Mouse (Mus musculus) CD4-positive, CD25-positive, alpha-beta regulatory T cell, adult 4 months (primary cell): ENCODE results near the gene Mrpl36. TPM values are rescaled to one million over a fixed set of nuclear protein-coding genes. Genes with fewer than 3 reads are reported as not detected.

Experiments used
- ATAC-seq: one replicate; pipeline ENCODE4 v1.8.0; 2017
- polyA plus RNA-seq, 2 experiments: library from polyadenylated mRNA; unstranded; fragments of 100-300 nt; shearing (Covaris generic); gene quantifications; one replicate each; pipeline ENCODE4 v1.2.1; 2017

Gene Mrpl36
- 100 to 1,000 TPM in 1 of 2 experiments, 10 to 100 TPM in 1; 94.9 to 126 TPM for polyA plus RNA-seq

DNA sequence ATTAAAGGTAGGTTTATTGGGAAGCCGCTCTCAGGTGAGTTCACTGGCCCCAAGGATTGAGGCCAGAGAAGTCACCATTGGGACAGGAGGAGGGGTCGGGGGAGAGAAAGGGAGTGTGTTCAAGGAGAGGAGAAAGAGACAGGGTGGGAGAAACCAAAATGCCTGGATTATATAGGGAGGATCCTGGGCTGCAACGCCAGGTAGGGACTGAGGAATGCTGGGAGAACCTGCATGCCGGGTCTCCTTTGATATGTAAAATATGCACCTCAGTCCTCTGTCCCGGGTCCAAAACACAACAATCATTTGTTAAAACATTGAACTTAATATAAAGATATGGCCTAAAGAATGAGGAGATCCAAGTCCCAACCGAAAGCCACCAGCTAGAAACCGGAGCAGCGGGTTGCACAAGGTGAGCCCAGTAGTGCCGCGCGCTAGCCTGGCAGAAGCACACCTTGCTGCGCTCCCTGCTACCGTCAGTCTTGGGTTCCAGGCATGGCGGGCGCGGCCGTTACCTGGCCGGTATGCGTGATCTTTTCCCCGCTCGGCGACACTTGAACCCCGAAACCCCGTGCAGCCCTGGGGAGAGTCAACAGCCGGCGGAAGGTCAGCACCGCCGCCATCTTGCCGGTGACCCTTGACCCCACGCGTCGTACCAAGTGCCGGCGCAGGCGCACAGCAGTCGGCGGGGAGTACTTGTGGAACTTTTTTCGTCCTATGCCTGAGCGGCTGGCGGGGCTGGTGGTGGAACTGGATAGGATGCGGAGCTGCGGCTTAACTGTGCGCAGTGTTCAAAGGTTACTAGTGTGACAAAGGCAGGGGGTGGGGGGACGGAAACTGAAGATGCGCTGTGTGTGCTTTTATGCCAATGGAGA is at the start of gene Mrpl36, which contains the start of gene Ndufs6:
Mrpl36 (plus strand) TSS at position 687 of the 872 bp plus-strand sequence.
Ndufs6 (minus strand) TSS at position 716 of the 872 bp plus-strand sequence.
- peak; percentile 90 for ATAC-seq

DNA sequence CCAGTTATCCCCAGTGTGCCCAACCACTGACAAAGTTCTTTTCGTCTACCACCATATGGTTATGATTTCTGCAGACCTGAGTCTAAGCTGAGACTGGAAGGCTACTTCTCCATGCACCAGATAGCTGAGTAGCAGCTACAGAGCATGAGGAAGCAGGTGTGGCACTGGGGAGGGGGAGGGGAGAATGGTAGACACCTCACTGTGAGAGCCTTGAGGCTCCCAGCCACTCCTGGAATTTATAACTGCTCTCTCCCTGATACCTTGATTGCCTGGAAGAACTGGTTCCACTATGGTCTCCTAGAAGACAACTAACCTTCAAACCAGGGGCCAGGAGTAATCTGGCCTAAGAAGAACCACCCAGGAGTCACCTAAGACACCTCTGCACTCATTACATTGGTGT is 49.1 kb upstream of the Mrpl36 start:
- no peak for ATAC-seq

DNA sequence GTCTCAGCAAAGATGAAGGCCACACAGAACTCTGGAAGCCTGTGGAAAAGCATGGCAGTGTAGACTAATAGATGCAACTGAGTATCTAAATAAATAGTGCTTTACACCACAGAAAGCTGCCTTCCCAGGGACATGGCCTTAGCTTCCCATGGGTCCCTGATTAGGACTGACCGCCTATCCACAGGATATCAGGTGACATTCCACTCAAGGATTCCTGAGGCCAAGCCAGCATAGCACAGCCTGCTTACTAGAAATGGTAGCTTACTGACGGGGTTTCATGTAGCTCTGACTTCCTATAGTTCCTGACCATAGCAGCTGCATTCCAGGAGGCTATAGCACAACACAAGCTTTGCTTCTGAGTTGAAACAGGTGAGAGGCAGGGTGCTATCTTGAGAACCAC is 45.9 kb upstream of the Mrpl36 start:
- no peak for ATAC-seq

DNA sequence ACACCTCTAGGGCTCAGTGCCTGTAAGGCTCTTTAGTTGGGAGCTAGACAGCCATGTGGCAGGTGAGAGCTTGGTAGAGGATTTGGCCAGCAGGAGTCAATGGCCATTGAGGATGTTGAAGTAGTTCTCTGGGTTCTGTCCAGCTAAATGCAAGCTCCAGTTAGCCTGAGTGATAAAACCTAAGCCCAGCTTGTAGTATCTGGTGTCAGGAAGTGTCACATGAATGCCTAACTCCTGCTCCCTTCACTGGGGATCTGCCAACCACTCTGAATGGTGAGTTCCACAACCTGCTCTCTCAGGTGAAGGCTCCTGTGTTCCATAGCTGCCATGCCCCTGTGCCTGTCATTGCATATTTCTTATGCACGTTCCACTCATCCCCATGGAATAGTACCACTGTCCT is 44.8 kb upstream of the Mrpl36 start:
- no peak for ATAC-seq

DNA sequence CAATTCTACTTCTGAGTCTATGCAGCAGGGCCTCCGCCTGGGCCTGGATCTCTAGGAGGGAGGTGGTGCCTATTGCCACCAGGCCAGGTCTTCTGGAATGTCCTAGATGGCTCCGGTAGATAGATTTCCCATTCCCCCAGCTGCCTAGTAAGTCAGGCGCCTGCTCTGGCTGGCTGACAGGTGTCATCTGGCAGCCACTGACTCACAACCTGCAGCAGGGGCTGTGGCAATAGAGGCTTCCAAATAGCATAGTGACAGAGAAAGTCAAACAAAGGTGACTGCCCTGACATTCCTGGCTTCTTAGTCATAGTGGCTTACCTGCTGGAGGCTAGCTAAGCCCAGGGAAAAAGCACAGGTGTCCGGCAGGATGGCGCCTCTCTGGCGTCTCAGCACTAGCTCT is 38.1 kb upstream of the Mrpl36 start:
- ATAC-seq: no peak

DNA sequence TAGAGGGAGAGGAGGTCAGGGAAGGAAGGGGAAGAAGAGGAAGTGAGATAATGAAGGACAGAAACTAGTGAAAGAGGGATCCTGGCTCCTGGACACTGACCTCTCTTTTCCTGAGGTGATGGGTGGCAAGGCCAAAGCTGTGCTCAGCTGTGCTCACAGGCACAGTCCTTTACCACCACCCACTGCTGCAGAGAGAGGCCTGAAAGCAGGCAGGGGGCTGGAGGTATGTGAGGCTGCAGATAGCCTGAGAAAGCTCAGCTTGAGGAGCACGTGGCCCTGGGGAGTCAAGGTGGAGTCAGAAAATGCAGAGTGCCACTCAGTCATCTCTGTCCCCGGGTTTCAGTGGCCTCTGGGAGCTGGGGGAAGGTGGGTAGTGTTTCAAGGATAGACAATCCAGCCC is 37.2 kb upstream of the Mrpl36 start:
- ATAC-seq: no peak

DNA sequence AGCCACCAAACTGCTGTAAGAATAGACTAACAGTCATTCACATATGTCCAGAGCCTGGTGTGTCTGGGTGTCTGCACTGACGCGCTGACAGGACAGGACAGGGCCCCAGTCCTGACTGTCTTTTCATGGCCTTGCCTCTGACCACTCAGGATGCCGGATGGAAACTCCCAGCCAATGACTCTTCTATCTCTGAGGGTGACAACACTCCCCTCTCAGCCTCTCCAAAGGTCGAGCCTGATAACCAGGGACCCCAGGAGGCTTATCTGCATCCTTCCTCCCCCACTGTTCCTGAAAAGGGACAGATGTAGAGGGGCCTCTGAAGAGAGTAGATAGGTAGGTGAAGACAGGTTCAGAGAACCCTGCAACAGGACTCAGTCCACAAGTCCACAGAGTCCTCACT is 29.6 kb upstream of the Mrpl36 start:
- no peak for ATAC-seq

DNA sequence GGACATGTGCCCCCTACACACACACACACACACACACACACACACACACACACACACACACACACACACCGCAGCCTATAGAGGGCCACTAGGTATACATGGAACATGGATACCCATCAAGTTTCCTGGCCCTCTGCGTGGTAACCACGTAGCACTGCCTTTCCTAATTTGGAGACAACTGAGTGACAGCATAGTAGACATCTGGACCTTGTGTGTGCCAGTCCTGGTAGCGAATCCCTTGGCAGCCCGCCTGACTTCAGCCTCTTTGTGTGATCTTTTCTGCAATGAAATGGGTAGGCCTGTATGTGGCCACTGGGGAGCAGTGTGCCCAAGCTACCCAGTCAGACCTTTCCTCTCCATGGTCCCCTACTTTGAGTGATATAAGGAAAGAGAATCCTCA is 29.0 kb upstream of the Mrpl36 start:
- ATAC-seq: no peak

DNA sequence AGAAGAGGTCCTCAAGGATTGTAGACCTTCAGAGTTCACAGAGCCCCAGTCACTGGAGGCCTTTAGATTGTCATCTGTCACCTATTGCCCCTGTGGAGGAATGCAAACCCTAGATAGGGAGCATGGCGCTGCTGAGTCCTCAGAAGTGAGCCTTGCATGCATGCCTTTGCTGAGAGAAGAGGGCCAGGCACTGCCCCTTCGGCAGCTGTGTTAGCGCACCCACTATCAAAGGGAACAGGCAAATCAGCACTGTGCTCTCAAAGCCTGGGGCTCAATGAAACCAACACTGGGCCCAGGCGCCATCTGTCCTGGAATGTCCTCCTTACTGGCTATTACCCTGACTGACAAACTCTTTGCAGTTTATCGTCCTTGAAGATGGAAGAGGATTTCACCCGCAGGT is 23.6 kb upstream of the Mrpl36 start:
- no peak for ATAC-seq

DNA sequence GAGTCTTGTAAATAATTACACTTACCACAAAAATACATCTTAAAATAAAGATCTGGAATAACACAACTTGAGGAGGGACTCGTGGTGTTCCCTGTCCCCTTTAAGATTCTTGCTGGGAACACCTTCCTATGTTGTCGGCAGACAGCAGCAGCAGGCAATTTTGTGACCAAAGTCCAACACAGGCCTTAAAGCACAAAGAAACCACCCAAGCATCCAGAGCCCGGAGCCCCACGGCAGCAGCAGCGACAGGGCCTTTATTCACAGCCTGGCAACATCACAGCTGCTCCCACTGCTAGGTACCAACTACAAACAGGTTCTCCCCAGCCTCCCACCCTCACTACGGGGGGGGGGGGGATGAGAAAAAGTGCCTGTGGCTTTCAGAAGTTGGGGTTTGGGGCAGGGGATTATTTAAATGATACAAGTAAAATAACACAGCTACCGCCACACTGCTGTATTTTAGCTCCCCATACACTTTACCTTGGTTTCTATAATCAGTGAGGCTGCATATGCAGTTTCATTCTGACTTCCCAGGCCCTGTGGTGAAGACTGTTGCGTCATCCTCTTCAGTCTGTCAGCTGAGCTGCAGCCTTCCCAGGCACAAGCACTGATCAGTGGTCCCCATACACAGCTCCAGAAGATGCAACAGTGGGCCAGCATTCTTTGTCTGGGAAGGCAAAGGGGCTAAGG is 22.8 kb upstream of the Mrpl36 start:
- ATAC-seq: peak; percentile 77

DNA sequence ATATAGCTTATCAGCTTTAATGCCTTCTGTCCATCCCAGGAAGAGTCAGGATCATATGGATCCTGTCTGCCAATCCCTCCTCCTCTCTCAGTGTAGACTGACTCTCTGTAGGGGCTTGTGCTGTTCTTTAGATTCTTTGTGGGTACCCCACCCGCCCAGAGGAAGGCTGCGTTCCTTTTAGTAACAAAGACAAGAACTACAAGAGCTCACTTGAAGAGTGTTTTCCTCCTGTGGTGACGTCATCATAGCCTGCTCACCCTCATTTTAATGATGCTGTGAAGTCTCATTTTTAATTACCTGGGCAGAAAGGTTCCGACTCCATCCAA is 22.3 kb upstream of the Mrpl36 start:
- ATAC-seq: no peak

DNA sequence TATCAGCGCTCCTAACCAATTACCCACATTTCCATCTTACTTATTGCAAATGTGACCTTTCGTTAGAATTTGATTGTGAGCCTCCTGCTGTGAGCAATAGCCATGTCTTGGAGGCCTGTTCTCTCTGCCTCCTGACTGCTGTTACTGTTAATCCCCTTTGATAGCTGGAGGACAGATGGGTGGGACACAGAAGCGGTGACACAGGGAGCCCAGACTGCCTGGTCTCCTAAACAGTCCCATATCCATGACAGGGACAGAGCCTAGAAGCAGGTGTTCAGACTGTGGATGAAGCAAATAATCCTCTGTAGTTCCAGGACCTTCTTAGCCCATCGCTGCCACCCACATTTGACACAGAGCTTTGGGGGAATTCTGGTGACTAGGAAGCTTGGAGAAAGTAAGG is 21.9 kb upstream of the Mrpl36 start:
- ATAC-seq: no peak

DNA sequence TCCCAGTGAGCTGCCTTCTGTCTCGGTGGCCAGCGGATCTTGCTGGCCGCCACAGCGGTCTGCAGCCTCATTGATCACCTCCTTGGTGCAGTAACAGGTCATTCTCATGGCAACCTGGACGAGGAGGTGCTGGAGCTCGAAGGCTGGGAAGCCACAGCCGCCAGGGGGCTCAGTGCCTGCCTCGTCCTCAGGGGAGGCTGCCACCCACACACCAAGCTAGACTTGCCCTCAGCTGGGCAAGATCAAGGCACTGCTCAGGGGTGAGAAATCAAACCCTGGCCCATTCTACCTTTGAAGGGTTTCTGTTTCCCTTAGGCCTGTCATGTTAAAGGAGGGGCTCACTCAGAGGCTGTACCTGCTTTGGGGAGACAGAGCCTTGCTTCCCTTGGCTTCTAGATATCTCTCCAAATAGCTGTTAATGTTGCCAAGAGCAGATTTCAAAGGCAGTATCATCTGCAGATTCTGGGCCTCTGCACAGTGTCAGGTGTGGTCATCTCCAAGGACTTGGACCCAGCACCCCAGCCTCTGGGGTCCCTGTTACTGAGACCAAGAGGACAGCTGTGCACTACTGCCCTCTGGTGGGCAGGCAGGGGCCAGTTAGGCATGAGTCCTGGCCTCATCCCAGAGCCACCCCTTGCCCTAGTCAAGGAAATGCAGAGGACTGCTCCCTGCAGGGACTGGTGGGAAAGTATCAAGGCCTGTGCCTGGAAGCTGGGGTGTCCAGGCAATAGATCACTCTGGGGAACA is 18.0 kb upstream of the Mrpl36 start:
- peak; percentile 55 for ATAC-seq

DNA sequence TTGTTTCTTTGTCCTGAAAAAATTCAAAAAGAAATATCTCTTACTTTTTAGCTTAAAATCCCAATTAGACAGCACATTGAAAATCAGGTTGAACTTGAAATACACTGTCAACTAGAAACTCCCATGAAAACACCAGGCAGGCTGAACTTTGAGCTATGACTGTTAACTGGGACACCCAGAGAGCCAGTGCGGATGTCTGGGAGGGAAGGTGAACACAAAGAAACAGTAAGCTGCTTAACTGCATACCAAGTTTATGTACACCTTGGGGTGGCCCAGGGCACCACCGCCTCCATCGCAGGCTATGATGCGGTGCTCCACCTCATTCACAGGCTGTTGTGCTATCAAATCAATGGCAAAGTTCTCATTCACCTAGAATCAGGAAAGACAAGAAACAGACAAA is 8.3 kb upstream of the Mrpl36 start:
- no peak for ATAC-seq

DNA sequence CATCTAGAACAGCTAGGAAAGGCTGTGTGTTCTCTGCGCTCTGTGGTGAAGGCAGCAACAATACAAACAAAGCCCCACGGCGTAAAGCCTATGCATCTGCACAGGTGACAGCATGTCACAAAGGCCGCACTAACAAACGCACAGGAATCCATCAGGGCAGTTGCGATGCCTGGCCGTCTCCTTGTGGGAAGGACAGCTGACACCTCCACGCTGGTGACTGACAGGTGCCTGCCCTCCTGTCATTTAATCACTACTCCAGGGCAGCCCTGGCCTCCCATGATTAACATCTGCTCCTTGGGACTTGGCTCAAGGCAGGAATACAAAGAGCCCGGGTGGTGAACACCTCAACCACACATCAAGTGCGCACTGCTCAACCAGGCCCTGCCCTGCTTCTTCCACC is 5.7 kb upstream of the Mrpl36 start:
- no peak for ATAC-seq

DNA sequence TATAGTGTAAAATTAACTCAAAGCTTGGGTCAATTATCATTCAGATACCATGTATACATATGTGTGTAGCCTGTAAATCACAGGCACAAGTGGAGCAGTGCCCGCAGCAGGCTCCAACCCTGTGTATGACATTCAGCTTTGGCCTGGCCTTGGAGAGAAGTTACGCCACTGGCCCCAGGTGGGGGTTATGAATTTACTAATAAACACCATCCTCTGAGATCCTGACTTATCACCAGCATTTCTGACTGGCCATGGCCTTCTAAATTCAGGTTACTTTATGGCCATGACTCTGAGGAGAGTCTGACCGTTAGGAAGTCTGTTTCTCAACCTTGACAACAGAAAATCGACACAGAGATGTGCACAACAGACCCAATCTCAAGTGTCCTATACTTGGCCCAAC is 4.9 kb upstream of the Mrpl36 start:
- ATAC-seq: no peak

DNA sequence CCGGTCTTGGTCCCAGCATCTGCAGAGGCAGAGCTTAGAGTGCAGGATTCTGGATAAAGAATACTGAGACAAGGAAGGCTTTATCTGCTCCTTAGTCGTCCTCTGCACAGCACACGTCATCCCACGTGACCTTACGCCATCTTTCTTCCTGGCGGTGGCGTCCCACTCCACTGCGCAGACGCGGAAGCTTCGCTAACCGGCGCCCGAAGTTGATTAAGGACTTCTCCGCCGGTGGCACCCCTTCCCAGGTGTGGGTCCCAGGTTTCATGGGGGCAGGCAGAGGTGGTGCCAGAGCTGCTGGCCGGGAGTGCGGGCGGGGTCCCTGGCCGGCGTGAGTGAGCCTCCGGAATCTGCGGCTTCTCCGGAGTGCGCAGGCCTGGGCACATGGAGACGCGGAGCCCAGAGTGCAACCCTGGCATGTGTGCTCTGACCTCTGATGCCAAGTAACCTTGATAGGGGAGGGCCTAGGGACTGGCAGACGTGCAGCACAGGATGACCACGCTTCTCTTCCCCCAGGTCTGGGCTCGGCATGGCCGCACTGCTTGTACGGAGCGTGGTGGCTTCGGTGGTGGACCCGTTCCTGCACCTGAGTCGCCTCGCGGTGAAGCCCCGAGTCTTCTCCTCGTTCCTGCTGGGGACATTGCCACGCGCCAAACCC is 2.7 kb downstream of the Mrpl36 start:
- ATAC-seq: peak; percentile 72

DNA sequence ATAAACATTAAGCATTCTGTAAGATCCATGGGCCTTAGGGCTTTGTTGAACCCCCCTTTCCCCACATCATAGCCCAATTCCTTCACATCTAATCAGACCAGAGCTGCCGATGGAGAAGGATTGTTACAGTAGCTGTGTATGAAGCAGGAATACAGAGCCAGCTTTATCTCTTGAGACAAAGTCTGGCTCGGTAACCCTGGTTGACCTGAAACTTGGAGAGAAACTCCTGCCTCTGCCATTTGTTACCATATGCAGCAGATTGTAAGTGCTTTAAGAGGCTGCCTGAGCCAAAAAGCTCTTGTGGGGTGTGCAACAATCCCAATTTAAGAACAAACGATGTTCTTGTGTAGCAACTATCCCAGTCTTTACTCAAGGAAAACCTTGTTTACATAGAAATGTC is 3.4 kb downstream of the Mrpl36 start:
- no peak for ATAC-seq

DNA sequence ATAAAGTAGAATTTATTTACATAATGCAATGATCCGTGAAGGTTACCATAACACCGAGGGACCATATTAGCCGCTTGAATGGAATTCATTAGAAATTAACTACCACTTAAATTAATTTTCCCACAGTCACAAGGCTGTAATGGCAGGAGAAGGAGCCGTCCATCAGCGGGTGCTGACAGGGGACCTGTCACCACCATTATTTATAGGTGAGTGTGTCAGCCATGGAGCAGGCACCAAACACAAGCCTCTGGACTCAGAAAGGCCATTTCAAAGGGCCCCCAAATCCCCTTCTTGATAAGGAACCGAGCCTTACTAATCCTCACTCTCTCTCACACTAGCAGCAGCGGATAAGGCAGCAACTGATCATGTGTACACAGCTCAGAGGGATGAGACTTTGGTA is 8.4 kb downstream of the Mrpl36 start:
- no peak for ATAC-seq

DNA sequence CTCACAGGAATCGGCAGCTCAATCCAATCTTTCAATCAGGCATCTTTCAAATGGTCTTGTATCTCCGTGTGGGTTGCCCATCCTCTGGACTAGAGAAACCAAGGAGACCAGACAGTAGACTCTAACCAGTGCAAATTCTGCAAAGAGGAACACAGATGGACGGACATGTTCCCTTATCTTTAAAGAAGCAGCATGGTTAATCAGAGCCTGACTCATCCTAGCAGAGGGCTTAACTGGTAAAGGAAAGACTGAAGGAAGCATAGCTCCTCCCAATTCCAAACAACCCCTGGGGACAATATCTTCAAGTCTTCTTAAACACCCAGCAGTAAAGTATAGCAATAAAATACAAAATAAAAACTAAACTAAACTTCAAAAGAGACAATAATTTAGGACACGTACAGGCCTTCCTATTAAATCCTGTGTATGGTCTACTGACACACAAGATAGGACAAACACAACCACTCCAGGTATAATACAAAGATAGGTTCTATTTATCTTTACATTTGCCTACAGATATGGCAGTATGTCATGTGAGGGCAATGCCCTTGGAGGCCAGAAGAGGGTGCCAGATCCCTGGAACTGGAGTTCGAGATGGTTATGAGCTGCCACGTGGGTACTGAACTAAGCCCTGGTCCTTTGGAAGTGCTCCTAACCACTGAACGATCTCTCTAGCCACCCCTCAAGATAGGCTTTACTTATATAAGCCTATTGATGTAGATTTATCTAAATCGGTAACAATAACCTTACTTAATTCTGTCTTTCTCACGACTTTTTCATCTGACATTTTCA is 17.0 kb downstream of the Mrpl36 start:
- ATAC-seq: peak; percentile 54

DNA sequence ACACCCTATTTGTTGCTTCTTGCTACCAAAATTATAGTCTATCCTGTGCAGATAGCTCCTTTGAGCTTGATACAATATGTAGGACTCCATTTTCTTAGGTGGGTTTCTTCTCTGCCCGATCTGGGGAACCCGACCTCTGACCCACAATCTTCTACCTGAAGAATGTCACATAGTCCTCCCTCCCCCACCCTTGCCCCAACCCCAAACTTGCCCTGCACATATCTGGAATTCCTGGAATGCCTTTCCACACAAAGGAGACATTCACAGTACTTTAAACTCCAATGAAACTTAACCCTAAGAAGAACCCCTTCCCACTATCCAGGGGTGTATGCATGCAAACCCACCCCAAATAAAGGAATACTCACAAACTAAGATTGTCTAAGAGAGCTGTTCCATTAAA is 17.8 kb downstream of the Mrpl36 start:
- ATAC-seq: no peak

DNA sequence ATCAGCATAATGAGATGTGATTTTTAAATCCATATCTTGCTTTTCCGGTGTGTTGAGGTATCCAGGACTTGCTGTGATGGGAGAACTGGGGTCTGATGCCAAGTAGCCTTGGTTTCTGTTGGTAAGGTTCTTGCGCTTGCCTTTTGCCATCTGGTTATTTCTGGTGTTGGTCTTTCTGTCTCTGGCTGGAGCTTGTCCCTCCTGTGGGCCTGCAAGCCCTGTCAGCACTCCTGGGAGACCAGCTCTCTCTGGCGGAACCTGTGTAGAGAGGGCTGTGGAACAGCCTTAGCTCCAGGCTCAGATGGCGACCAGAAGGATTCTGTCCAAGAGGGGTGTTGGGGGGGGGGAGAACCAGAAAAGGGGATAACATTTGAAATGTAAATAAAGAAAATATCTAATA is 18.4 kb downstream of the Mrpl36 start:
- ATAC-seq: no peak
